Mouse (Mus musculus) cerebellum, adult 11-12 months (tissue): ENCODE data around the gene Anp32e.
"Not testable (repeated sequence)": the region's sequence is repeated elsewhere in the genome, so short reads cannot be mapped to it uniquely, and the experiment has no call there.

ENCODE experiments used
- DNase-seq: peaks from one replicate; pipeline ENCODE4 v3.0.0; 2022

The Anp32e gene

DNA sequence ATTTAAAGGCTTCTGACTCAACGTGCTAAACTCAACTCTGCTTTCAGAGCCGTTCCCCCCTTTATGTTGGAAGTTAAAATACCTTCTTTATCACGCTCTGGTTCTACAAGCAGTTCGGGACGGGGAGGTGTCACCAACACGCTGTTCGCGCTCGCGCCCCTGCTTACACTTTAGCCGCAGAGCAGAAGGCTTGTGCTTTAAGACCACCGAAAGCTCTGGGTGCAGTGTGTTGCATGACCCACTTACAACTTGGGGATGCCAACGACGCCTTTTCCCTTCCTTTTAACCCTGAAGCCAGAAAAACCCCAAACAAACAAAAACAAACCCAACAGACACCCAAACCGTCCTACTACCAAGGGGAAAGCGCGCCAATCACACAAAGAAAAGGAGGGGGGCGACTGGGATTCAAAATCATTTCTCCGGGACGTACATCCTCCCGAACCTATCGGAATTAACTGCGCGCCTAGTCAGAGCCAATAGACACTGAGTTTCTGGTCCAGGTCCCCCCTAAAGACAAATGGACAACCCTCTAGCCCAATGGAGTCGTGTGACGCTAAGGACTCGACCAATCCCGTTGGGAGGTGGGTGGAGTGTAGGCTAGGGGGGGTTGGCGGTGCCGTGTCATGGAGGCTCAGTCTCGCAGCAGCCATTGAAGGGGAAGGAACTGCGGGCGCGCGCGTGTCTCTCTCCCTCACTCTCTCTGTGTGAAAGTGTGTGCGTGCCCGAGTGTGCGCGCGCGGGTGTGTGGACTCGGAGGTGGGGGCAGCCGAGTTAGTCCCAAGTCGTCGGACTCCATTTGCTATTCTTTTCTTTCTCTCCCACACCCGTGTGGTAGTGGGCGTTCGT is at the start of gene Anp32e:
Gene Anp32e (plus strand): TSS at position 589 of the 846 bp plus-strand sequence.
- peak; percentile 98 for DNase-seq

- DNase-seq = peak; percentile 99
These were observed 46.8 kb upstream of the Anp32e start, which contains the start of gene Ciart for GRCm38 (mm10) chr3:95881979-95882815. TSS of gene Ciart (minus strand) at chr3:95882251.

DNA sequence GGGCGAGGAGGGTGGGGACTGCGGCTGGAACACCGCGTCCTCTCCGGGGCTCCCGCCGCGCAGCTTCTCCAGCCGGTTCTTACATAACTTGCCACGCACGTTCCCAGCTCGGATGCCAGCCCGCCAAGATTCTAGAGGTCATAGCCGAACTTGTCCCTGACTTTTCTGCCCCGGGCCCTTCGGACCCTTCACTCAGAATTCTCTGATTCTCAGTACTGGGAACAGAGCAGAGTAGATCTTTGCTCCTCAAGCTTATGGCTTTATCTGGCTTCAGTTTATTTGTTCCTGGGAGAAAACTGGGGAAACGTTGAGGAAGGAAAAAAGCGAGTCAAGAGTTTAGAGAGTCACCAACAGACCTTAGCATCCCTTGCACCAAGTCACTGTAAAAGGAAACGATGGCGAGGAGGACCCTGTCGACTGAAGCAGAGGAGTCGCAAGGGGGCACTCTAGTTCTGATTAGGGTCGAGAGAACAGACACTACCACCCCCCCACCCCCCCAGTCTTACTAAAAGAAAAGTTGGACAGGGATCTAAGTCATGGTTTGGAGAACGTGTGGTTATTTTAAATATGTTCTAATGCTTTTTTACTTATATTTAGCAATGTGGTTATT is 46.1 kb upstream of the Anp32e start:
- DNase-seq = peak; percentile 70

DNA sequence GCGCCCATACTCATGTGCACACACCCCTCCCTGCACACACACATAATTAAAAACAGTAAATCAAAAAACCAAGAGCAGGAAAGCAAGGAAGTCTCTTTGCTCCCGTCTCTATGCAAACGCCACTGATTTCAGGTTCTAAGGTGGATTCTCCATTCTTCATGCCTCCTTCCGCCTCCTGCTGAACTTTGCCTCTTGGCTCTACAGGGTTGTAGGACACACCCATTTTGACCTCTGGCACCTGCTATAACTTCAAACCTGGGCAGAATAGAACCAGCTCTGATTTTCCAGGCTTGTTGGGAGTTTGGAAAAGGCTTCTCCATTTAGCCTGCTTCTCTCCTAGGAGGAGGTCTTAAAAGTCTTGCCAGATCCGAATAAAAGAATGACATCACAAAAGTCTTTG is 44.6 kb upstream of the Anp32e start:
- no peak for DNase-seq

GRCm38 (mm10) chr3:95887596-95887995 is 41.5 kb upstream of the Anp32e start:
- no peak for DNase-seq

DNA sequence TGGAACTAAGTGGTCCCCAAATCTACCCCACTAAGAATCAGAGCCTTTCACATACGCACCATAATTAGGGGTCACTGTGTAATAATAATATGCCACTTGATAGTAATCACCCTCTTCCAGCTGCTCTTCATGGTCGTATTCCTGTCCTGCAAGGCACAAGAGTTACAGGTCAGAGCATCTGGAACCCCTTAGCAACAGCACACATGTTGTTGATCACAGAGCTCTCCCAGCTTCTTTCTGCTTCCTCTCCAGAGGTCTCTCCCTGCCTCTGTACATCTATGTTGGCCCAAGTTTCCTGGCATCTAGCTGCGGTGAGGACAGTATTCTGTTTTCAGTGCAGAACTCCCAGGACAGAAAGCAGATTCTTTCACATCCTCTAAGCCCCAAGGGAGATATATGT is 39.4 kb upstream of the Anp32e start:
- DNase-seq = no peak

- DNase-seq = no peak
These were observed 37.6 kb upstream of the Anp32e start, which contains the start of gene BC028528 for GRCm38 (mm10) chr3:95891211-95892065. TSS of gene BC028528 (minus strand) at chr3:95892005.

- DNase-seq = no peak
These were observed 36.7 kb upstream of the Anp32e start for GRCm38 (mm10) chr3:95892066-95893052.

DNA sequence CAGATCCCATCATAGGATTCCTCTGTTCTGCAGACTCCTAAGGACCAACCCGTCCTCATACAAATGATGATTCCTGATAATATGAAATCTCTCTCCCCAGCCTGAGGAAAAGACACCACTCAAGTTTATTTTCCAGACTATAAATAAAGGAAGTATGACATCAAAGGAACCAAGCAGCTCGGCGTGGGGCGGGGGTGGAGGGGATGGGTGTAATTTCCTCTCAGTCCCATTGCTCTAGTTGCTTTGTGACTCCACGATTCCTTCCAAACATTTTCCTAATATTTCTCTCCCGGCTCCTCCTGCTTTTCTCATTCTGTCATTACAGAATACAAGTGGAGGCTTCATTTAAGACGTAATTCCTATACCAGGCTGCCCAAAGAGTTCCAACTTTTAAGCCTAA is 35.9 kb upstream of the Anp32e start:
- no peak for DNase-seq

GRCm38 (mm10) chr3:95893606-95894316 is 35.3 kb upstream of the Anp32e start, which contains the start of gene Aph1a:
TSS of gene Aph1a (plus strand) at chr3:95893969.
- peak; percentile 99 for DNase-seq

- peak; percentile 71 for DNase-seq
These were observed 34.5 kb upstream of the Anp32e start for GRCm38 (mm10) chr3:95894317-95895160.

DNA sequence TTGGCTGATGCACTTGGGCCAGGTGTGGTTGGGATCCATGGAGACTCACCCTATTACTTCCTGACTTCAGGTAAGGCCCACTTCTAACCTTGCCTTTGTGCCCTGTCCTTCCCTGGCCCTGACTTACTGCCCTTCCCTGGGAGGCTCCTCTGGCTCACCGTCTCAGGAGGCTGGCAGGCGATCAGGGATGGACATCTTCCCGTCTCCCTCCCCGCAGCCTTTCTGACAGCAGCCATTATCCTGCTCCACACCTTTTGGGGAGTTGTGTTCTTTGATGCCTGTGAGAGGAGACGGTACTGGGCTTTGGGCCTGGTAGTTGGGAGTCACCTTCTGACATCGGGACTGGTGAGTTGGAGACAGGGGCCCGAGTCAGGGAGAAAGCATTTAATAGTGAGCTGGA is 33.5 kb upstream of the Anp32e start:
- DNase-seq = not testable (repeated sequence)

- DNase-seq = no peak
These were observed 29.1 kb upstream of the Anp32e start for GRCm38 (mm10) chr3:95899800-95900524.

GRCm38 (mm10) chr3:95901616-95902372 is 27.3 kb upstream of the Anp32e start:
- no peak for DNase-seq

GRCm38 (mm10) chr3:95902373-95902625 is 26.7 kb upstream of the Anp32e start:
- no peak for DNase-seq

- DNase-seq = no peak
These were observed 26.4 kb upstream of the Anp32e start for GRCm38 (mm10) chr3:95902643-95903042.

DNA sequence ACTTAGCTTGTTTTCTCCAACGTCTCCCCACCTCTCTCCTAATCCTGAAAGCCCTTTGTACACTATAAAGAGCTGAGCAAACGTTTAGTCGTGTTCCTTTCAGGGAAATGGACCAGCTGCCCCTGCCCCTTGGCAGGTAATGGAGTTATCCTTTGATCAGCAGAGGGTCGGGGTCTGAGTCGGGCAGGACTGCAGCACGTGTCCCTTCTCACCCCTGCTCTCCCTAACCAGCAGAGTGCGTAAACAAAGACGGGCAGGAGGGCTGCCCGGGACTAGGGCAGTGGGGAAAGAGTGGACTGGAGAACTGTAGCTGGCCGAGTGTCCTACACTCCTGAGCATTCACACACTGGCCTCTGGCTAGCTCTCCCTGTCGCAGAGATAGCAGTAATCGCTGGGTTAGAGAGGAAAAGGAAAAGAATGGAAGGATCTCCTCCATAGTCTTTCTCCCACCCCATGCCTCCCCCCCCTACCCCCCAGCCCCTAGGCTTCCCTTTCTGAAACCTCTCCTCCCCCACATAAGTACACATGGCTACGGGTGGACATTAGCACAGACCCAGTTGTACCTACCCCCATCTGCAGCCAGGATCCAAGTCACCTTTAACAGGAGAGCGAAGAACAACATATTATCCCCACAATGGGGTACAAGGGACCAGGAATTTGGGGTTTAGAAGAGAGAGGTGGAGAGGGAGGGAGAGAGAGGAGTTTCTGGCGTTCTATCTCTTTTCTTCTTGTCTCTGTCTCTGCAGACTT is 25.1 kb upstream of the Anp32e start:
- no peak for DNase-seq
